Mouse (Mus musculus): ENCODE results near the gene Chn1. TPM values are rescaled to one million over a fixed set of nuclear protein-coding genes. Genes with fewer than 3 reads are reported as not detected.

The Chn1 gene
- polyA plus RNA-seq, 1 experiment from 2014 or later = 118 TPM

DNA sequence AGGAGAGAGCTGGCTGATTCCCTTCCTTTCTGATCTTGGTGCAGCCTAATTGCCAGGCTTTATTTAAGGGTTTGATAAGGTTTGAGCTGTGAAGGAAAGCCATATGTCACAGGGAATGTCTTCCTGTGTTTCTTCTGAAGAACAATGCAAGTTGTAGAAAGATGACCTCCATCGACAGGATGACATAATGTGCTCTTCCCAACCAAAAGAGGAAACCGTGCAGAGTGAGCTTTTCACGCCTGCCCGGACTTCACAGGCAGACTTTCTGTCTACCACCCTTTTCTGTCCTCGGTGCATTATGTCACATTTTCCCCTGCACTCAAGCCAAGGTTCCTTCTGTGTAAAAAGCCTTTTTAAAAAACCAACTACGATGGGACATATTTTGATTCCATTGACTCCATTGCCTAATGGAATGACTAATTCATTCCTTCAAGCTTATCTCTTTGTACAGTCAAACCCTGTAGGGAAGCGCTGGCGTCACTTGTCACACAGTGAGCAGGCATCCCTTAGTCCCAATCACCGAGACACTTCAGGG is 7.3 kb upstream of the Chn1 start:
- DNase-seq (ENCODE audit: low spot score) (no peak), ATAC-seq (ENCODE audit: low FRiP score) (no peak)
- peaks cover 26% of the 10 kb centered on the region for H3K4me1 ChIP-seq (replicated peaks; ENCODE audit: control insufficient read depth, insufficient read depth, low read length)
- peaks cover 5% of the 10 kb centered on the region; the same call in 1 of the 2 replicates for H3K9me3 ChIP-seq (ENCODE audit: control insufficient read depth, low read length)
- H3K4me3 ChIP-seq (replicated peaks; ENCODE audit: low read length) = no peak overlapping the region
- WGBS = 43% methylated on average over 9 of the region's 9 CpGs
- H3K36me3 ChIP-seq (replicated peaks; ENCODE audit: control insufficient read depth, insufficient read depth) = no peaks in the 10 kb centered on the region
- 0 out of 2 replicates have a peak, but pooled peaks cover 3% of the 10 kb centered on the region for H3K27me3 ChIP-seq (ENCODE audit: control insufficient read depth, insufficient read depth, low read length)
- H3K9ac ChIP-seq = no peak overlapping the region
- H3K4me2 ChIP-seq (replicated peaks) = no peak overlapping the region
- H3K27ac ChIP-seq = no peak overlapping the region

DNA sequence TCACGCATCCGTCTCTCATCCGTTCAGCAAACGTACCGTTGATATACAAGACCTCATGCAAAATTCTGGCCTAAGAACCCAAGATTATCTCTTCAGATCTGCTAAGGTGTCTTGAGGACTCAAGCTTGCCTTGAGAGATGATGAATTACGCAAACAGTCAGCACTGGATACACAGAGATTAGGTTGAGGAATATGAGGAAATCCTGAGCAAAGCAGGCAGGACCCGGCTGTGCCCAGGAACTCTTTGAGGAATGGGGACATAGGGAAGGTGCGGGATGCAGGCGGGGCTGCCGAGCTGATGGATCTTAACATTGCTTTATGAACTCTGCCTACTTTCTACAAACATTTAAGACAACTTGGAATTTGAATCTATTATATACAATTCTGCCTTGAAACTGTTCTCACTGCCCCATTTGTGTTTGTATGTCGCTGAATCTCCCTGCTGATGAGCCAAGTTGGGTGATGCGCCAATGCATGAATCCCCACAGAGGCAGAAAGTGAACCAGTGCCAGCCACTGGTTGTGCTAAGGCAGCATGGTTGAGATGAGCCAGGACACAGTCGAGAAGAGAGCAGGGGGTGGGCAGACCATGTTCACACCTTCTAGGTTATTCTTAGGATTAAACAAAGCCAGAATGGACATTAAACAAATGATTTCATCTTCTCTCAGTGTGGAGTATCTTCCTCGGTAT is 5.3 kb upstream of the Chn1 start:
- ATAC-seq (ENCODE audit: low FRiP score) = no peak
- Histone ChIP-seq H3K9me3 (ENCODE audit: control insufficient read depth, low read length) (peaks cover 5% of the 10 kb centered on the region; the same call in 1 of the 2 replicates), H3K27me3 (ENCODE audit: control insufficient read depth, insufficient read depth, low read length) (0 out of 2 replicates have a peak, but pooled peaks cover 3% of the 10 kb centered on the region), H3K27ac (0 out of 2 replicates have a peak overlapping the region, but pooled peaks have one; percentile 0), H3K4me1 (replicated peaks; ENCODE audit: control insufficient read depth, insufficient read depth, low read length) (peaks cover 32% of the 10 kb centered on the region), H3K4me2 (replicated peaks) (no peak overlapping the region), H3K36me3 (replicated peaks; ENCODE audit: control insufficient read depth, insufficient read depth) (no peaks in the 10 kb centered on the region), H3K4me3 (replicated peaks; ENCODE audit: low read length) (no peak overlapping the region), H3K9ac (no peak overlapping the region)
- 68% methylated on average over 14 of the region's 14 CpGs for WGBS
- DNase-seq (ENCODE audit: low spot score) = no peak

DNA sequence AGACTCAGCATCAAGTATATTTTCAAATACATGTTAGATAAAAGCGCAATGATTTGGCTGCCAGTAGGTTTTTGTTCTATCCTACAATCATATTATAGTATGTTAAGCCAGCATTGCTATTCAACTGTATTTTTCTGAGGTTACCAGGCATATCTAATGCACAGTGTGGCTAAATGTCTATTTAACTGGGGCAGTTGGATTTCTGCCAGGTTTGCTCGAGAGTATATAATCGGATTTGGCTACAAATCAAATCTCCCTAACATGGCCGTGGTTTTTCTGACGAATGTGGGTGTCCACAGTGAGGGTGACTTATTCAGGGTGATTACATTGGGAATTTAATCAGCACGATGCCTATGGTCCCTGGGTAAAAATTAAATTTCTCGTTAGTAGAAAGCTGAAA is 4.7 kb upstream of the Chn1 start:
- Histone ChIP-seq H3K9me3 (ENCODE audit: control insufficient read depth, low read length) (peaks cover 5% of the 10 kb centered on the region; the same call in 1 of the 2 replicates), H3K4me1 (replicated peaks; ENCODE audit: control insufficient read depth, insufficient read depth, low read length) (peaks cover 32% of the 10 kb centered on the region), H3K36me3 (replicated peaks; ENCODE audit: control insufficient read depth, insufficient read depth) (no peaks in the 10 kb centered on the region), H3K27me3 (ENCODE audit: control insufficient read depth, insufficient read depth, low read length) (0 out of 2 replicates have a peak, but pooled peaks cover 3% of the 10 kb centered on the region), H3K27ac (0 out of 2 replicates have a peak overlapping the region, but pooled peaks have one; percentile 0), H3K4me2 (replicated peaks) (no peak overlapping the region), H3K4me3 (replicated peaks; ENCODE audit: low read length) (no peak overlapping the region), H3K9ac (no peak overlapping the region)
- DNase-seq (ENCODE audit: low spot score) = peak; percentile 73
- WGBS = 30% methylated on average over 7 of the region's 7 CpGs
- ATAC-seq (ENCODE audit: low FRiP score) = no peak

DNA sequence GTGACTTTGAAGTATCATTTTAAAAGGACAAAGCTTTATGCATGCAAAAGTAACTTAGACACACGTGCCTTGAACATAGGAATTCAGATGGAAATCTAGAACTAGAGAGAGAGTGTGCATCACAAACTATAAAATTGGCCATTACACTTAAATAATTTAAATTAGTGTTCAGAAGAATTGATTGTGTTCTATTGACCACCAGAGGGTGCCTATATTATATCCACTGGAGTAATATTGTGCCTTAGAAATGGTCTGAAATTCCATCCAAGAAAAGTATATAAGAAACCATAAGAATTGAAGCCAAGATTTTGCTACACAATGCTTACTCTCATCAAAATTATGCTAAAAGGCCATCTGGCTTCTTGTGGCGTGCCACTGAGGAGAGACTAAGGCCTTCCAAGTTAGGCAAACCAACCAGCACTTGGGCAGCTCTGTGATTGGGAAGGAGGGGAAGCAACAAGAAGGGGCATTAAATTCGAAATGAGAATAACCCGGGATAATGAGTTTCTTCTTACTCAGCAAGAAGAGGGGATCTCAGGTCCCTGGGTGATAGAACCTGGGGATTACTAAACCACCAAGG is 4.0 kb upstream of the Chn1 start:
- peak; percentile 28 for DNase-seq (ENCODE audit: low spot score)
- H3K4me1 ChIP-seq (replicated peaks; ENCODE audit: control insufficient read depth, insufficient read depth, low read length) = peaks cover 32% of the 10 kb centered on the region
- no peak for ATAC-seq (ENCODE audit: low FRiP score)
- H3K4me2 ChIP-seq (replicated peaks) = no peak overlapping the region
- H3K36me3 ChIP-seq (replicated peaks; ENCODE audit: control insufficient read depth, insufficient read depth) = no peaks in the 10 kb centered on the region
- 52% methylated on average over 4 of the region's 4 CpGs for WGBS
- H3K4me3 ChIP-seq (replicated peaks; ENCODE audit: low read length) = no peak overlapping the region
- H3K27ac ChIP-seq = 0 out of 2 replicates have a peak overlapping the region, but pooled peaks have one; percentile 0
- H3K9me3 ChIP-seq (ENCODE audit: control insufficient read depth, low read length) = no peaks in the 10 kb centered on the region
- 0 out of 2 replicates have a peak, but pooled peaks cover 3% of the 10 kb centered on the region for H3K27me3 ChIP-seq (ENCODE audit: control insufficient read depth, insufficient read depth, low read length)
- no peak overlapping the region for H3K9ac ChIP-seq

DNA sequence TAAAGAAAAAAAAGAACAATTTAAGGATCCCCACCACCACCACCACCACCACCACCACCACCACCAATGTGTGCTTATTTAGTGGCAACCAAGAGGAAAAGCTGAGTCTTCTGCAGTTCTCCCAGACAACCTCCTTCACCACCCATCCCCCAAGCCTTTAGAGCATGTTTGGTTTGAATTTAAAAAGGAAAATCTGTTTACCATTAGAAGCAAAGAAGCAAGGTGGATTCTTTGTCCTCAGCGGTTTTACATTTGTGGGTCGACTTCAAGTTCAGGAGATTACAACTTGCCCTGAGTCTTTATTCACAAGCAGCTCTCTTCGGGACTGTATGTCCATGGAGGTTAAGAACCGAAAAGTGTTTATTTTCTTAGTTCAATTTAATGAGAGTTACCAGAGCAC is 1.8 kb upstream of the Chn1 start:
- H3K9ac ChIP-seq = no peak overlapping the region; the same call in 1 of the 2 replicates
- WGBS = 32% methylated on average over 4 of the region's 4 CpGs
- 0 out of 2 replicates have a peak, but pooled peaks cover 3% of the 10 kb centered on the region for H3K27me3 ChIP-seq (ENCODE audit: control insufficient read depth, insufficient read depth, low read length)
- H3K9me3 ChIP-seq (ENCODE audit: control insufficient read depth, low read length) = no peaks in the 10 kb centered on the region
- no peaks in the 10 kb centered on the region for H3K36me3 ChIP-seq (replicated peaks; ENCODE audit: control insufficient read depth, insufficient read depth)
- peak overlapping the region; percentile 56 for H3K4me2 ChIP-seq (replicated peaks)
- ATAC-seq (ENCODE audit: low FRiP score) = no peak
- DNase-seq (ENCODE audit: low spot score) = no peak
- H3K27ac ChIP-seq = peak overlapping the region; percentile 97
- H3K4me3 ChIP-seq (replicated peaks; ENCODE audit: low read length) = 0 out of 2 replicates have a peak overlapping the region, but pooled peaks have one; percentile 4
- H3K4me1 ChIP-seq (replicated peaks; ENCODE audit: control insufficient read depth, insufficient read depth, low read length) = peaks cover 42% of the 10 kb centered on the region

DNA sequence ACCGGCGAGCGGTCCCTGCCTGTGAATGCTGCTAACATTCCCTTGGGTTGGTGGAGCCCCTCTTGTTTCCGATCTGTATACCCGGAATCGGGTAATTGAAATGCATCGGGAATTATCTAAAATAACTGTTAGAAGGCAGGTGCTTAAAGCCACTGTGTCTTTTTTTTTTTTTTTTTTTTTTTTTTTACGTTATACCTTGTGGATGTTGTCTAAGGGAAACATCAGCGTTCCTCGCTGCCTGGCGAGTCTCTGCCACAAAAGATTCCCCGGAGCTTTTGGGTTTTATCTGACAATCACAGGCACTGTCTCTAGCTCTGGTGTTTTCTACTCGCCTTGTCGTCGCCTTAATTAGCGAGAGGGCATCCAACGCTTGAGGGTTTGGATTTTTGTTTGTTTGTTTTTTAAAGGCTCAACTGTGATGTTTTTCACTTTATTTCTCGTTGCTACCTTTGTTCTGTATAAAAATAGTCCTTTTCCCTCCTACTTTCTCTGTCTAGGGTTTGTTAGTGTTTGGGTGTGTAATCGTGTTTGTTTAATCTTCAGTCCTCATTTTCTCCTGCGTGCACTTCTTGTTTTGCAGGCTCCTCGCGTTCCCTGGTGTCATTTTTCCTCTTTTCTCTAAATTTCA is 651 bp upstream of the Chn1 start:
- peak overlapping the region; percentile 86 for H3K9ac ChIP-seq
- 0 out of 2 replicates have a peak, but pooled peaks cover 3% of the 10 kb centered on the region for H3K27me3 ChIP-seq (ENCODE audit: control insufficient read depth, insufficient read depth, low read length)
- H3K4me1 ChIP-seq (replicated peaks; ENCODE audit: control insufficient read depth, insufficient read depth, low read length) = peaks cover 41% of the 10 kb centered on the region
- WGBS = under 1% methylated on average over 22 of the region's 22 CpGs
- no peak for ATAC-seq (ENCODE audit: low FRiP score)
- H3K4me3 ChIP-seq (replicated peaks; ENCODE audit: low read length) = peak overlapping the region; percentile 88
- no peaks in the 10 kb centered on the region for H3K9me3 ChIP-seq (ENCODE audit: control insufficient read depth, low read length)
- DNase-seq (ENCODE audit: low spot score) = peak; percentile 28
- H3K27ac ChIP-seq = peak overlapping the region; percentile 97
- peak overlapping the region; percentile 56 for H3K4me2 ChIP-seq (replicated peaks)
- no peaks in the 10 kb centered on the region for H3K36me3 ChIP-seq (replicated peaks; ENCODE audit: control insufficient read depth, insufficient read depth)

DNA sequence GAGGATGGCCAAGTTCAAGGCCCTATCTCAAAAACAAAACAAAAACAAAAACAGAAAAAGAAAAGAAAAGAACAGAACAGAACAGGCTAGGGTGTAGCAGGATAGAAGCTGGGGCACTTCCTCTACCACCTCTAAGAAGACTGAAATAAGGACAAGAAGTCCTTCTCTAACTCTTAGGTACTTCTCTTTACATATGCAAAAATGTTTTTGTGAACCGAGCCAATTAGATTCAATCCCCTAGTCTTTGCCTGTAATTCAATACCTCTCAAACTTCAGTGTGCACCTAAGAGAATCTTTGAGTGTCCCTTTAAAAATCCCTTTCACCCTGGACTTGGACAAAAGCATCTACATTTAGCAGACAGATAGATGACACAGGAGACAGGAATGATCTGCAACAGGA is 2.2 kb downstream of the Chn1 start:
- no peak for DNase-seq (ENCODE audit: low spot score)
- Histone ChIP-seq H3K27ac (no peak overlapping the region), H3K4me2 (replicated peaks) (peak overlapping the region; percentile 56), H3K4me1 (replicated peaks; ENCODE audit: control insufficient read depth, insufficient read depth, low read length) (peaks cover 33% of the 10 kb centered on the region), H3K36me3 (replicated peaks; ENCODE audit: control insufficient read depth, insufficient read depth) (no peaks in the 10 kb centered on the region), H3K9ac (peak overlapping the region; percentile 86), H3K4me3 (replicated peaks; ENCODE audit: low read length) (peak overlapping the region; percentile 88), H3K9me3 (ENCODE audit: control insufficient read depth, low read length) (no peaks in the 10 kb centered on the region), H3K27me3 (ENCODE audit: control insufficient read depth, insufficient read depth, low read length) (0 out of 2 replicates have a peak, but pooled peaks cover 3% of the 10 kb centered on the region)
- no peak for ATAC-seq (ENCODE audit: low FRiP score)
- 23% methylated on average over 1 of the region's 1 CpGs for WGBS

DNA sequence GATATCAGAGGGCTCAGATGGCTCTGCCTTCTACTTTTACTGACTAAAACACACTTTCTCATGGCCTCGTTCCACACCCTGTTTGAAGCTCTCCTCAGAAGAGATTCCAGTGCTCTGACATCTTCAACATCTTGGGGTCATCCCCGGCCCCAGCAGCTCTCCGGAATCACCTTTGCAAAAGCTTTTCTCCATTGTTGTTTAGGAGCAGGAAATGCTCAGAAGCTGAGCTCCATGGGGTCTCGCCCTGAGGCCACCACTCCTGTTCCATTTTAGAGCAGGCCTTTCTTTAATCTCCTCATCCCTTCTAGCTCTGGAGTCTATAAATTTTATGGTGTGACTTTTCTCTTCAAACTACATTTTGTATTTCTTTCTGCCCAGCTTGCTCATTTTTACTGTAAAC is 6.5 kb downstream of the Chn1 start:
- H3K4me1 ChIP-seq (replicated peaks; ENCODE audit: control insufficient read depth, insufficient read depth, low read length) = peaks cover 28% of the 10 kb centered on the region
- no peaks in the 10 kb centered on the region for H3K9me3 ChIP-seq (ENCODE audit: control insufficient read depth, low read length)
- no peaks in the 10 kb centered on the region for H3K27me3 ChIP-seq (ENCODE audit: control insufficient read depth, insufficient read depth, low read length)
- DNase-seq (ENCODE audit: low spot score) (no peak), ATAC-seq (ENCODE audit: low FRiP score) (no peak)
- WGBS = 84% methylated on average over 4 of the region's 4 CpGs
- H3K4me3 ChIP-seq (replicated peaks; ENCODE audit: low read length) = no peak overlapping the region
- H3K9ac ChIP-seq = no peak overlapping the region
- H3K4me2 ChIP-seq (replicated peaks) = no peak overlapping the region
- H3K27ac ChIP-seq = no peak overlapping the region
- H3K36me3 ChIP-seq (replicated peaks; ENCODE audit: control insufficient read depth, insufficient read depth) = no peaks in the 10 kb centered on the region

DNA sequence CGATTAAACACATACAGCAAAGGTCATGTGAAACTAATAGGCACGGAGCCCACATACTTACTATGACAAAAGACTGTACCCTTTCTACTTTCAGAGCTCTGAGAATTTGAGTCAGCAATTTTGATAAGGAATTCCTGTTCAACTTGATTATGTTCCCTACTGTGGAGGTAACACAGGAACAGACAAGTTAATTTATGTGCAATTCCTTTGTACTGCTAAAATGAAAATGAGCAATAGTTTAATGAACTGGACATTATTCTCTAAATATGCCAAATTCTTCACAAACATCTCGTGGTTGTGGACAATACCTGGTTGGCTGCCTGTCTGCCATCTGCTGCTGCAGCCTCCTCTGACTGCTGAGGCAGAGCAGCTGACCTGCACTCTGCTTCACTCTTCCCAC is 11.6 kb downstream of the Chn1 start:
- Histone ChIP-seq H3K27me3 (ENCODE audit: control insufficient read depth, insufficient read depth, low read length) (no peaks in the 10 kb centered on the region), H3K27ac (no peak overlapping the region), H3K9ac (no peak overlapping the region), H3K9me3 (ENCODE audit: control insufficient read depth, low read length) (no peaks in the 10 kb centered on the region), H3K4me3 (replicated peaks; ENCODE audit: low read length) (no peak overlapping the region), H3K4me1 (replicated peaks; ENCODE audit: control insufficient read depth, insufficient read depth, low read length) (peaks cover 10% of the 10 kb centered on the region; the same call in 1 of the 2 replicates), H3K4me2 (replicated peaks) (no peak overlapping the region), H3K36me3 (replicated peaks; ENCODE audit: control insufficient read depth, insufficient read depth) (no peaks in the 10 kb centered on the region)
- DNase-seq (ENCODE audit: low spot score) (no peak), ATAC-seq (ENCODE audit: low FRiP score) (no peak)
- 30% methylated on average over 3 of the region's 3 CpGs for WGBS
